Mouse (Mus musculus) midbrain, embryonic 10.5 days (tissue): Measurements from ENCODE around the gene Npc1l1. TPM values are rescaled to one million over a fixed set of nuclear protein-coding genes. Genes with fewer than 3 reads are reported as not detected.
A peak's percentile ranks its signal among the peaks of the same experiment; 100 is the strongest.

Experiments used
- DNase-seq: peaks from one replicate; pipeline ENCODE4 v3.0.0-alpha.2; 2017; ENCODE audit warnings: low spot score
- H3K27ac ChIP-seq: fragments of 300-500 bp; sonication (generic); replicated peaks from 2 replicates; pipeline ENCODE4 v1.5.1; 2016; ENCODE audit warnings: mild to moderate bottlenecking
- H3K27me3 ChIP-seq: fragments of 300-500 bp; sonication (generic); 2 replicates; pipeline ENCODE4 v1.6.1; 2016; ENCODE audit warnings: low read depth, mild to moderate bottlenecking; ENCODE audit not compliant: poor library complexity, severe bottlenecking
- H3K36me3 ChIP-seq: fragments of 300-500 bp; sonication (generic); 2 replicates; pipeline ENCODE4 v1.6.1; 2016; ENCODE audit warnings: mild to moderate bottlenecking, moderate library complexity
- H3K4me1 ChIP-seq: fragments of 300-500 bp; sonication (generic); 2 replicates; pipeline ENCODE4 v1.6.1; 2016
- H3K4me3 ChIP-seq: fragments of 300-500 bp; sonication (generic); 2 replicates; pipeline ENCODE4 v1.5.1; 2016; ENCODE audit warnings: mild to moderate bottlenecking, moderate library complexity
- H3K9me3 ChIP-seq: fragments of 300-500 bp; sonication (generic); replicated peaks from 2 replicates; pipeline ENCODE4 v1.6.1; 2016; ENCODE audit warnings: mild to moderate bottlenecking
- WGBS: fragments of 180-500 bp; shearing (Covaris S2); methylation state at CpG from one replicate; pipeline ENCODE4 v1.1.7; 2016; 5-methylcytosine and 5-hydroxymethylcytosine counted together
- polyA plus RNA-seq: library from polyadenylated mRNA; unstranded; fragments of >200 nt; fragmentation: Nextera tagmentation; extraction: Ambion mirVana; gene quantifications from 2 replicates; pipeline ENCODE4 v1.2.1, GENCODE M21; 2016

Npc1l1 gene
- polyA plus RNA-seq, 1 experiment from 2014 or later = not detected

DNA sequence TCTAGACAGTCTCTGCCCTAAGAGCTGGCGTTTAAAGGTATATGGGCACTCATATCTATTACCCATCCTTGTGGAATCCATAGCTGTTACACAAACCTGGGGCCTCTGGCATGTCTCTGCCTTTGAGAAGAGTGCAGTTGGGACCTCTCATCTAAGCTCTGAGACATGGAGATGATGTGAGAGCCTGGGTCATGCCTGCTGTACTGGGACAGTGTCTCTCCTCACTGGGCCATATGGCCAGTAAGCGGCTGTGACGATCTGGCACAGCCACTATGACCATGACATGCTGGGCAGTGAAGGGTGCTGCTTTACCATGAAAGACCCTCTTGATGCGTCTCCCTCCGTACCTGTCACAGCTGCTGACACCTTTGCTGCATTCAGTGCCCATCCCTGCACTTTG, 22.3 kb upstream of the Npc1l1 start:
- 90% methylated on average over 5 of the region's 5 CpGs for WGBS
- H3K4me1 ChIP-seq = 0 out of 2 replicates have a peak, but pooled peaks cover 3% of the 10 kb centered on the region
- H3K4me3 ChIP-seq = no peak overlapping the region
- H3K27me3 ChIP-seq = no peaks in the 10 kb centered on the region
- peaks cover under 1% of the 10 kb centered on the region for H3K36me3 ChIP-seq
- no peak for DNase-seq
- H3K27ac ChIP-seq = no peak overlapping the region
- H3K9me3 ChIP-seq = no peaks in the 10 kb centered on the region

DNA sequence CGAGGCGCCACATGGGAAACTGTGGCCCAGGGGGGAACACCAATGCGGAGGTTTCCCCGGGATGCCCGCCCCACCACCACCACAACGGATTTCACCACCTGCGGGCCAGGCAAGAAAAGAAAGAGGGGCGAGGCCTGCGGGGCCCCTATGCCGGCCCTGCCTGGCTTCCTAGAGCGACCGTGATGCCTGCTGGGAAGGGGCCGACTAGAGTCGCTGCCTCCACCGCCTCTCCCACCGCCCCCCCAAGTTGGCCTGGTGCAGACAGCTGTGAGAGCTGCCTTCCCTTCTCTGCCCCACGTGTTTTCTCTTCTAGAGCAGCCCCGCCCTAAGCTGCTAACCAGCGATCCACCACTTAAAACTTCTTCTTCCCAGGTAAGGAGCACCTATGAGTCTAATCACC, 14.8 kb upstream of the Npc1l1 start:
- 46% methylated on average over 19 of the region's 19 CpGs for WGBS
- Histone ChIP-seq H3K27me3 (no peaks in the 10 kb centered on the region), H3K4me1 (no peaks in the 10 kb centered on the region), H3K9me3 (no peaks in the 10 kb centered on the region), H3K4me3 (no peak overlapping the region), H3K27ac (no peak overlapping the region), H3K36me3 (no peaks in the 10 kb centered on the region)
- DNase-seq = no peak

GRCm38 (mm10) chr11:6233025-6233424, 3.1 kb upstream of the Npc1l1 start:
- Histone ChIP-seq H3K36me3 (no peaks in the 10 kb centered on the region), H3K27ac (no peak overlapping the region), H3K4me1 (no peaks in the 10 kb centered on the region), H3K4me3 (no peak overlapping the region), H3K27me3 (no peaks in the 10 kb centered on the region), H3K9me3 (peaks cover 31% of the 10 kb centered on the region)
- 89% methylated on average over 4 of the region's 4 CpGs for WGBS
- no peak for DNase-seq

DNA sequence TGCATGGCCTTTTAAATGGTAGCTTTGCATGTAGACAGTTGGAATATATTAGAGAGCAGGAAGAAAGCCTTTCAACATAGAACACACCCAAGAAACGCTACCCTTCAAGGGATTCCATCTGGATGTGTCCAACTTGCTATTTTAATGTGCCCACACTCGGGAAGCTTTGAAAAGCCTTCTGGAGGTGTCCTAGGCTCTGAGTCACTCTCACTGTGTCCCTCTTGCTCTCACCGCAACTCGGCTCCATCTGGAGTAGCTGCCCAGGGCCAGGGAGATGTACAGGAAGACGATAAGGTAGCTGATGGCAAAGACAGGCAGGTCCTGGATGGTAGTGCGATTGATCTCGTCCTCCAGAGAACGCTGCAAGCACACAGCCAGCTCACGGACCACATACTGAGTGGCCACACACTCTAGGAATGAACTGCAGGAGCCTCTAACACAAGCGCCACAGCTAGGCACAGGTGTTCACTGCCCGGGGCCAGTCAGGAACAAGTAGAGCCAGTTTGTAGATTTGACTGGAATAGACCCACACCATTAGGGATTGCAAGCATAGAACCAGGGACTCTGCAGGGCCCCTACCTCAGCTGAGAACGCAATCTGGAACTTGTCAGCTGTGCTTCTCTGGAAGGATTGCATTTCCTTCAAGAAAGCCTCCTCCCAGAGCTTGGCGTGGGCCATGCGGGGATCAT, 5.3 kb downstream of the Npc1l1 start:
- DNase-seq = no peak
- Histone ChIP-seq H3K36me3 (no peaks in the 10 kb centered on the region), H3K4me3 (no peak overlapping the region), H3K27ac (no peak overlapping the region), H3K27me3 (no peaks in the 10 kb centered on the region), H3K9me3 (no peaks in the 10 kb centered on the region), H3K4me1 (no peaks in the 10 kb centered on the region)
- WGBS = 84% methylated on average over 14 of the region's 14 CpGs

DNA sequence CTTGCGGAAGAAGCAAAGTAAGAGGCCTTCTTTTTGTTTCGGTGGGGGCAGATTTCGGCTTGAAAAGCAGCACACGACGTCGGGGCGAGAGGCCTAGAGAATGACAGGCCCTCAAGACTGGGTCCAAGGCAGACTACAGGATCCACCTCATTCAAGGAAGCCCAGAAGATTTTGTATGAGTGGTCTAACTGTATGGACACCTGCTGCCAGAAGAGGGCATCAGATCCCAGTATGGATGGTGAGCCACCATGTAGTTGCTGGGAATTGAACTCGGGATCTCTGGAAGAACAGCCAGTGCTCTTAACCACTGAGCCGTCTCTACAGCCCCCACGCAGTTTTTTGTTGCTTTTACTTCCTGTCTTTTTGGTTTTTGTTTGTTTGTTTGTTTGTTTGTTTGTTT, 7.8 kb downstream of the Npc1l1 start:
- H3K27ac ChIP-seq = no peak overlapping the region
- H3K4me3 ChIP-seq = no peak overlapping the region
- no peaks in the 10 kb centered on the region for H3K27me3 ChIP-seq
- no peaks in the 10 kb centered on the region for H3K4me1 ChIP-seq
- 91% methylated on average over 10 of the region's 10 CpGs for WGBS
- H3K36me3 ChIP-seq = no peaks in the 10 kb centered on the region
- no peak for DNase-seq
- no peaks in the 10 kb centered on the region for H3K9me3 ChIP-seq

DNA sequence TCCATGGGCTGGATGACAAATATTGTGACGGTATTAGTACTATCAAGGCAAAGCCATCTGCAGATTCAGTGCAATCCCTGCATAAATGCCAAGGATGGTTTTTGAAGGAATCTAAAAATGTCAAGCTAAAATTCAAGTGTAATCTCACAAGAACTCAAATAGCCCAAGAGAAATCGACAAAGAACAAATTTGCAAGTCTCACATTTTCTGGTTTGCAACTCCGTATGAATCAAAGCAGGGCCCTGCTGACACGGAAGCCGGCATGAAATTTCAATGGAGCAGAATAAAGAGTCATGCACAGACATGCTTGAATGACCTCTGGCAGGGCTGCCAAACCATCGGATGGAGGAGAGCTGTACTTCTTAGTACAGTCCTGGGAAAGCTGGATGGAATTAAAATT, 10.0 kb downstream of the Npc1l1 start:
- no peaks in the 10 kb centered on the region for H3K27me3 ChIP-seq
- no peaks in the 10 kb centered on the region for H3K36me3 ChIP-seq
- 86% methylated on average over 6 of the region's 6 CpGs for WGBS
- no peaks in the 10 kb centered on the region for H3K9me3 ChIP-seq
- no peak overlapping the region for H3K27ac ChIP-seq
- no peak for DNase-seq
- no peaks in the 10 kb centered on the region for H3K4me1 ChIP-seq
- H3K4me3 ChIP-seq = no peak overlapping the region

GRCm38 (mm10) chr11:6218189-6218896, 11.6 kb downstream of the Npc1l1 start:
- no peak overlapping the region for H3K4me3 ChIP-seq
- no peak for DNase-seq
- H3K27me3 ChIP-seq = no peaks in the 10 kb centered on the region
- no peaks in the 10 kb centered on the region for H3K36me3 ChIP-seq
- no peak overlapping the region for H3K27ac ChIP-seq
- H3K4me1 ChIP-seq = no peaks in the 10 kb centered on the region
- H3K9me3 ChIP-seq = no peaks in the 10 kb centered on the region
- WGBS = 84% methylated on average over 11 of the region's 11 CpGs

- Histone ChIP-seq H3K4me1 (no peaks in the 10 kb centered on the region), H3K9me3 (no peaks in the 10 kb centered on the region), H3K27me3 (no peaks in the 10 kb centered on the region), H3K4me3 (no peak overlapping the region), H3K36me3 (no peaks in the 10 kb centered on the region), H3K27ac (no peak overlapping the region)
- no peak for DNase-seq
- 73% methylated on average over 3 of the region's 3 CpGs for WGBS
Measured at GRCm38 (mm10) chr11:6216834-6217233, 13.1 kb downstream of the Npc1l1 start.

GRCm38 (mm10) chr11:6208158-6208557, 21.8 kb downstream of the Npc1l1 start:
- H3K4me3 ChIP-seq = no peak overlapping the region
- no peaks in the 10 kb centered on the region for H3K36me3 ChIP-seq
- 100% methylated on average over 1 of the region's 1 CpGs for WGBS
- no peaks in the 10 kb centered on the region for H3K27me3 ChIP-seq
- no peak overlapping the region for H3K27ac ChIP-seq
- no peak for DNase-seq
- H3K9me3 ChIP-seq = peaks cover 30% of the 10 kb centered on the region
- no peaks in the 10 kb centered on the region for H3K4me1 ChIP-seq

DNA sequence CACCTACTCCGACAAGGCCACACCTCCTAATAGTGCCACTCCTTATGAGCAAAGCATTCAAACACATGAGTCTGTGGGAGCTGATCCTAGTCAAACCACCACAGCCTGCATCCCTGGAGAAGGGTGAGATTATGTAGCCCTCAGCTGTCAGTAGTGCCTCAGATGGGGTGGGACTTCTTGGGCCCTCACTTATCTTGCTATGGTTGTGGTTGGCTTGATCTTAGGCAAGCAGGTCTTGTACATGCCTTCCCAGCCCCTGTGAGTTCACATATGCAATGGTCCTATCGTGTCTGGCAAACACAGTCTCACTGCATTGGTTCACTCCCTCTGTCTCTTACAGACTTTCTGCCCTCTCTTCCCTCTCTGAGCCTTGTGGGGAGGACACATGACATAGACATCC, 22.9 kb downstream of the Npc1l1 start:
- Histone ChIP-seq H3K4me3 (no peak overlapping the region), H3K4me1 (no peaks in the 10 kb centered on the region), H3K27ac (no peak overlapping the region), H3K36me3 (no peaks in the 10 kb centered on the region), H3K9me3 (peaks cover 30% of the 10 kb centered on the region), H3K27me3 (no peaks in the 10 kb centered on the region)
- no peak for DNase-seq
- WGBS = 84% methylated on average over 2 of the region's 2 CpGs

GRCm38 (mm10) chr11:6200570-6200969, 29.4 kb downstream of the Npc1l1 start:
- Histone ChIP-seq H3K4me1 (peaks cover 21% of the 10 kb centered on the region), H3K9me3 (peaks cover 5% of the 10 kb centered on the region; the same call in 1 of the 2 replicates), H3K36me3 (peaks cover 15% of the 10 kb centered on the region), H3K27me3 (no peaks in the 10 kb centered on the region), H3K27ac (peak overlapping the region; percentile 96), H3K4me3 (peak overlapping the region; percentile 99)
- DNase-seq = no peak
- 26% methylated on average over 9 of the region's 9 CpGs for WGBS

DNA sequence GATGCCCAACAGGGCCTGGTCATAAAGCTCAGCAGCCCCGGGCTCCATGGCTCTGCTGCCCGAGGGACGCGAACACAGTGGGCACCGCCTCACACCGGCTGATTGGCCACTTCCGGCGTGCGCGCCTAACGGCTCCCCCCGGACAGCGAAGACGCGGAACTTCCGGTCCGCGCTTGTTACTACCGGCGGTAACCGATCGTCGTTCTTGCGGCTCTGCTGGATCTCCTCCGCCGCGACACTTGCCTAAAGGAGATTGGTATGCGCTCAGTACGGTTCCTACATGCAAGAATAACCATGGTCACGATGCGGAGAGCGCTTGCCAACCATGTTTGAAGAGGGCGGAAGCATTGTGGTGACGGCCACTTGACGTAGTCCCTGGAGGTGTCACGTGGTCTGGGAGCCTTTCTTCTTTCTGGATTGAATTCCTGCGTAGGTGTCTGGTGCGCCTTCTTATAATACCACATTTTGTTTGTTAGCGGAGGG, 29.8 kb downstream of the Npc1l1 start, which contains the start of gene Nudcd3:
Nudcd3 (minus strand) TSS at position 329 of the 483 bp plus-strand sequence.
- H3K4me1 ChIP-seq = peaks cover 21% of the 10 kb centered on the region
- H3K4me3 ChIP-seq = peak within 1 kb of the TSS; percentile 99
- H3K9me3 ChIP-seq = peaks cover under 1% of the 10 kb centered on the region; the same call in 1 of the 2 replicates
- 0% methylated on average over 39 of the region's 39 CpGs for WGBS
- no peaks in the 10 kb centered on the region for H3K27me3 ChIP-seq
- H3K36me3 ChIP-seq = peaks cover 15% of the 10 kb centered on the region
- peak; percentile 90 for DNase-seq
- H3K27ac ChIP-seq = peak within 1 kb of the TSS; percentile 96
